Mouse (Mus musculus) liver, embryonic 13.5 days (tissue): Measurements from ENCODE around the gene Mettl8. TPM values are rescaled to one million over a fixed set of nuclear protein-coding genes. Genes with fewer than 3 reads are reported as not detected.

ENCODE experiments used
- ATAC-seq: fragments of 200-750 bp; cut with Nextera tagmentation; 2 replicates; pipeline ENCODE4 v1.8.0; 2017; ENCODE audit warnings: low read depth, mild to moderate bottlenecking, moderate number of reproducible peaks, moderate library complexity
- DNase-seq: peaks from one replicate; pipeline ENCODE4 v3.0.0; 2022
- H3K27ac ChIP-seq: fragments of 300-500 bp; sonication (generic); 2 replicates; pipeline ENCODE4 v1.5.1; 2015; ENCODE audit warnings: moderate library complexity, mild to moderate bottlenecking, inconsistent platforms
- H3K27me3 ChIP-seq: fragments of 300-500 bp; sonication (generic); 2 replicates; pipeline ENCODE4 v1.6.1; 2015; ENCODE audit warnings: mild to moderate bottlenecking, inconsistent platforms
- H3K36me3 ChIP-seq: fragments of 300-500 bp; sonication (generic); 2 replicates; pipeline ENCODE4 v1.6.1; 2015; ENCODE audit warnings: mild to moderate bottlenecking, inconsistent platforms
- H3K4me1 ChIP-seq: fragments of 300-500 bp; sonication (generic); replicated peaks from 2 replicates; pipeline ENCODE4 v1.6.1; 2015; ENCODE audit warnings: inconsistent platforms
- H3K4me2 ChIP-seq: fragments of 300-500 bp; sonication (generic); 2 replicates; pipeline ENCODE4 v1.6.1; 2015; ENCODE audit warnings: inconsistent platforms, mild to moderate bottlenecking, moderate library complexity
- H3K4me3 ChIP-seq: fragments of 300-500 bp; sonication (generic); replicated peaks from 2 replicates; pipeline ENCODE4 v1.5.1; 2015; ENCODE audit warnings: mild to moderate bottlenecking, inconsistent platforms
- H3K9ac ChIP-seq: fragments of 300-500 bp; sonication (generic); 2 replicates; pipeline ENCODE4 v1.6.1; 2015; ENCODE audit warnings: mild to moderate bottlenecking, inconsistent platforms
- H3K9me3 ChIP-seq: fragments of 300-500 bp; sonication (generic); replicated peaks from 2 replicates; pipeline ENCODE4 v1.6.1; 2016; ENCODE audit warnings: inconsistent platforms
- WGBS: fragments of 180-500 bp; shearing (Covaris S2); methylation state at CpG from one replicate; pipeline ENCODE4 v1.1.7; 2015; ENCODE audit not compliant: insufficient replicate concordance; 5-methylcytosine and 5-hydroxymethylcytosine counted together
- polyA plus RNA-seq: library from polyadenylated mRNA; unstranded; fragments of >200 nt; fragmentation: Nextera tagmentation; extraction: Ambion mirVana; gene quantifications from 2 replicates; pipeline ENCODE4 v1.2.1, GENCODE M21; 2015

The Mettl8 gene
- polyA plus RNA-seq, 1 experiment from 2014 or later, result 10.0 TPM

- Histone ChIP-seq H3K27ac (no peak overlapping the region), H3K36me3 (no peaks in the 10 kb centered on the region), H3K9ac (no peak overlapping the region), H3K4me2 (no peak overlapping the region), H3K4me3 (no peak overlapping the region), H3K27me3 (no peaks in the 10 kb centered on the region), H3K9me3 (no peaks in the 10 kb centered on the region), H3K4me1 (peaks cover 9% of the 10 kb centered on the region)
- no peak for ATAC-seq
- no peak for DNase-seq
- 66% methylated on average over 7 of the region's 7 CpGs for WGBS
Measured at GRCm38 (mm10) chr2:70958536-70958935, 96.8 kb downstream of the Mettl8 start.

- Histone ChIP-seq H3K27ac (no peak overlapping the region), H3K9ac (no peak overlapping the region), H3K4me3 (no peak overlapping the region), H3K4me2 (no peak overlapping the region), H3K27me3 (no peaks in the 10 kb centered on the region), H3K36me3 (no peaks in the 10 kb centered on the region), H3K4me1 (peaks cover 27% of the 10 kb centered on the region), H3K9me3 (no peaks in the 10 kb centered on the region)
- peak; percentile 48 for DNase-seq
- peak; percentile 93 for ATAC-seq
- 12% methylated on average over 2 of the region's 2 CpGs for WGBS
Measured at GRCm38 (mm10) chr2:70953616-70954015, 101.8 kb downstream of the Mettl8 start.

DNA sequence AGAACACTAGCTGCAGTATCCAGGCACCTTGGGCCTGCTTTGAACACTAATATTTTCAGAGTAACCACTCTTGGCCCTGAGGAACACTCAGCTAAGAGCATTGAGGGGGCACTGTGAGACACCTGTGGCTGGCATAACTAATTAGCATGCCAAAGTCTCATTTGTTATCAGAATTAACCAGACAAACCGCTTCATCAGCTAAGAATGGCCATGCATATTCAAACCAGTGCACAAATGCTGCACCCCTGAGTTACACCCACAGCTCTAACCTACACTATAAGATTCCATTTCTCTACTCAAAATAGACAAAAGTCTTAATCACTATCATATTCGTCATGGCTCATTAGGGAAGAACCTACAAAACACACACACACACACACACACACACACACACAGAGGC lies 103.4 kb downstream of the Mettl8 start:
- Histone ChIP-seq H3K27me3 (no peaks in the 10 kb centered on the region), H3K4me3 (no peak overlapping the region), H3K9me3 (no peaks in the 10 kb centered on the region), H3K27ac (no peak overlapping the region), H3K9ac (no peak overlapping the region), H3K36me3 (no peaks in the 10 kb centered on the region), H3K4me2 (no peak overlapping the region), H3K4me1 (peaks cover 27% of the 10 kb centered on the region)
- ATAC-seq, result no peak
- DNase-seq, result no peak
- WGBS, result 46% methylated on average over 2 of the region's 2 CpGs

GRCm38 (mm10) chr2:70944511-70945305 lies 110.7 kb downstream of the Mettl8 start:
- 62% methylated on average over 8 of the region's 8 CpGs for whole genome bisulfite sequencing
- no peaks in the 10 kb centered on the region for H3K36me3 ChIP-seq
- DNase-seq (no peak), ATAC-seq (no peak)
- no peak overlapping the region for H3K4me2 ChIP-seq
- no peak overlapping the region for H3K27ac ChIP-seq
- H3K9me3 ChIP-seq, result no peaks in the 10 kb centered on the region
- H3K27me3 ChIP-seq, result no peaks in the 10 kb centered on the region
- no peak overlapping the region for H3K9ac ChIP-seq
- H3K4me1 ChIP-seq, result peaks cover 8% of the 10 kb centered on the region
- H3K4me3 ChIP-seq, result no peak overlapping the region

DNA sequence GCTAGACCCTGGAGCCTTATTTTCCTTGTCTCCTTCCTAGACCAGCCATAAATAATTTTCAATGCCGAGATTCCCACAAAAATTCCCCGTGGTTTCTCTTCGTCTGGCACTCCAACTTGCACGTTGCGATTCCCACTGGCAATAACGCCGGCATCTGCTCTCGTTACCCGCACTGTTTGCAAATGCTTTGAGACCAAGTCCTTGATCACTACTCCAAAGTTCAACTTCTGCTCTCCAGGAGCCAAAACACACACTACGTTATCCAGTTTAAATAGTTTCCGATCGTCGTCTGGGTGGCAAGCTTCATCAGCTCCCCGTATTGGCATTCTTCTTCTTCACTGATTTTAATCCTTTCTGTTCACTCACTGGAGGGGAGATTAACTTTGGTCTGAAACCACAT lies 114.6 kb downstream of the Mettl8 start:
- H3K27me3 ChIP-seq, result no peaks in the 10 kb centered on the region
- no peak overlapping the region for H3K4me3 ChIP-seq
- no peaks in the 10 kb centered on the region for H3K36me3 ChIP-seq
- no peak overlapping the region for H3K4me2 ChIP-seq
- ATAC-seq (no peak), DNase-seq (no peak)
- peaks cover 20% of the 10 kb centered on the region for H3K4me1 ChIP-seq
- H3K9ac ChIP-seq, result no peak overlapping the region
- no peak overlapping the region for H3K27ac ChIP-seq
- WGBS, result 80% methylated on average over 14 of the region's 14 CpGs
- H3K9me3 ChIP-seq, result no peaks in the 10 kb centered on the region

DNA sequence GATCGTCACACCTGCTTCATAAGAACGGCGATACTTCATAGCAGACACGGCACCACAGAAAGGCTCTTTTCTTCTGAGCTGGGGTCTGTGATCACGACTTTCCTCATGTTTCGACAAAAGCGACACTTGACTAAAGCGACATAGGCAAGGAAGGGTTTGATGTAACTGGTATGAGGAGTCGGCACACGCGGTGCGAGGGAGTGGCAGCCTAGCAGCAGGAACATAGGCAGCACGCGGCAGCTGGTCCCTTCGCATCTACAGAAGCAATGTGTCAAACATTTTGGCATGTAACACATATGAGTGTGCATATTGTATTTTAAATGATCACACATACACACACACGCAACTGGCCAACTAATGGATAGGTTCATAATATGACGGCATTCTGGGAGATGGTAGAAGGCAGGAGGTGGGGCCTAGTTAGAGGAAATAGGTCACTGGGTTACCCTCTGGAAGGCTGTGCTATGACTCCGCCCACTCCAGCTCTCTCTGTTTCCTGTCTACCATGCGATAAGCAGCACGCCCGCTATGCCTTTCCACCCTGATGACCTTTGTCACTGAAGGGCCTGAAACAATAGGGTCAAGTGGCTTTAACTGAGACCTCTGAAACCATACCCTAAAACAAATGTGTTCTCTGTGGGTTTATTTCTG lies 116.4 kb downstream of the Mettl8 start:
- H3K27ac ChIP-seq, result peak overlapping the region; percentile 29; the same call in 1 of the 2 replicates
- H3K4me1 ChIP-seq, result peaks cover 20% of the 10 kb centered on the region
- H3K4me3 ChIP-seq, result peak overlapping the region; percentile 26
- ATAC-seq, result peak; percentile 92
- no peaks in the 10 kb centered on the region for H3K27me3 ChIP-seq
- WGBS, result 69% methylated on average over 21 of the region's 21 CpGs
- peak overlapping the region; percentile 40 for H3K4me2 ChIP-seq
- DNase-seq, result peak; percentile 74
- H3K9me3 ChIP-seq, result no peaks in the 10 kb centered on the region
- no peaks in the 10 kb centered on the region for H3K36me3 ChIP-seq
- no peak overlapping the region for H3K9ac ChIP-seq

DNA sequence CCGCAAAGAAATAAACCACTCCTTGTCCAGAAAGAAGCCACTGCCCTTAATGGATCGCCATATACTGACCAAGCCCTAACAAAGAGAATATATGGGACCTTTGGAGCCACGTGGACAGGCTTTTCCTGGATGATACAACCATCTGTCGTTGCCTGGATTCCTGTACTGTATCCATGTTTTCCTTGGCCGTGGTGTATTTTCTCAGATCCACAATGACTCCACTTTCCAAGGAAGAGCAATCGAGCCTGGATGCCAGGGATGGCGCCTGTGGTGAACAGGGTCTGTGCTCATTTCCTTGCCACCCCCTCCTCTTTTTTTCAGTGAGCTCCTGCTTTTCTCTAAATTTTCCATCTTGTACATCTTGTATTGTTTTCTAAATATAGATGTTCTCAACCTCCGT lies 120.6 kb downstream of the Mettl8 start:
- DNase-seq, result no peak
- H3K4me1 ChIP-seq, result peaks cover 13% of the 10 kb centered on the region
- H3K27ac ChIP-seq, result no peak overlapping the region
- H3K9me3 ChIP-seq, result no peaks in the 10 kb centered on the region
- no peak for ATAC-seq
- H3K4me3 ChIP-seq, result no peak overlapping the region
- H3K36me3 ChIP-seq, result no peaks in the 10 kb centered on the region
- WGBS, result 63% methylated on average over 8 of the region's 8 CpGs
- H3K9ac ChIP-seq, result no peak overlapping the region
- H3K4me2 ChIP-seq, result no peak overlapping the region
- H3K27me3 ChIP-seq, result peaks cover 2% of the 10 kb centered on the region; the same call in 1 of the 2 replicates

DNA sequence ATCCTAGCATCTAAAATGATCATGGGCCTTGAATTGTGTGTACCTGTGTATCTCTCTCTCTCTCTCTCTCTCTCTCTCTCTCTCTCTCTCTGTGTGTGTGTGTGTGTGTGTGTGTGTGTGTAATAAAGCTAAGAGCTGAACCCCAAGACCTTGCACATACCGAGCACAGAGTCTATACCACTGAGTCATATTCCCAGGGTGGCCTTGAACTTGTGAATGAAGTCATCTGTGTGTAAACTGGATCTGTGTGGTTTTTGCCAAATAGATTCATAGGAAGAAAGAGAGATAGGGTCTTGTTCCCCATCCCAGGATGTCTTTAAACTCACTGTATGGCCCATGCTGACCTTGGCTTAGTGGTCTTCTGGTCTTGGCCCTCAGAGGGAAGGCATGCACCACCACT lies 121.9 kb downstream of the Mettl8 start:
- ATAC-seq (no peak), DNase-seq (no peak)
- Histone ChIP-seq H3K9me3 (no peaks in the 10 kb centered on the region), H3K27ac (no peak overlapping the region), H3K9ac (no peak overlapping the region), H3K4me3 (no peak overlapping the region), H3K36me3 (no peaks in the 10 kb centered on the region), H3K4me2 (no peak overlapping the region), H3K4me1 (0 out of 2 replicates have a peak, but pooled peaks cover 2% of the 10 kb centered on the region), H3K27me3 (peaks cover 2% of the 10 kb centered on the region; the same call in 1 of the 2 replicates)
- 76% methylated on average over 1 of the region's 1 CpGs for WGBS

GRCm38 (mm10) chr2:70932965-70933364 lies 122.4 kb downstream of the Mettl8 start:
- no peak overlapping the region for H3K9ac ChIP-seq
- ATAC-seq, result no peak

DNA sequence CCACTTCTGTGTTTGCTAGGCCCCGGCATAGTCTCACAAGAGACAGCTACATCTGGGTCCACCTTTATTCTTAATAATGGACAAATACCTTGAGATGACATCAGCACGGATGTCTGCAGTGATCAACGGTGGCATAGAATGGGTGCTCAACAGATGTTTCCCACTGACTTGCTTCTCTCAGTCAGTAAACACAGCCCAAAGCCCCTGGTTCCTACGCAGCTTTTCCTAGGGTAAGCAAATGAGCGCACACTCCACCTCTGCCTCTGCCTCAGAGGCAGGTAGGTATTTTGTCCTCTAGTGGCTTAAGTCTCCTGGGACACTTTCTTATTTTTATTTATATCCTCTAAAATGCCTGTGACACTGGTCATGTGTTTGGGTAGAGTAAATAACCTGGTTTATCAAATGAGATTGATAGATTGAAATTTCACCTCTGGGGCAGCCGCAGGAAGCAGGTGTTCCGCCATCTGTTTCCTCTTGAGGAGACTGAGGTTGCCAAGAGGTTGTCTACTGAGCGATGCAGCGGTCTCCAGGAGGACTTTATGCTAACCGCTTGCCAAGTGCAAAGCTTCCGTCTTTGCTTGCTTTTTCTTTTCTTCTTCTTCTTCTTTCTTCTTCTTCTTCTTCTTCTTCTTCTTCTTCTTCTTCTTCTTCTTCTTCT lies 124.6 kb downstream of the Mettl8 start:
- DNase-seq (no peak), ATAC-seq (no peak)
- no peak overlapping the region for H3K27ac ChIP-seq
- H3K27me3 ChIP-seq, result peaks cover 2% of the 10 kb centered on the region; the same call in 1 of the 2 replicates
- 71% methylated on average over 11 of the region's 11 CpGs for WGBS
- H3K9me3 ChIP-seq, result no peaks in the 10 kb centered on the region
- no peaks in the 10 kb centered on the region for H3K36me3 ChIP-seq
- no peak overlapping the region for H3K4me2 ChIP-seq
- H3K4me3 ChIP-seq, result no peak overlapping the region
- H3K4me1 ChIP-seq, result no peaks in the 10 kb centered on the region
- no peak overlapping the region for H3K9ac ChIP-seq

More at GRCm38 (mm10) chr2:70932965-70933364, 122.4 kb downstream of the Mettl8 start:
- DNase-seq, result no peak
- H3K4me3 ChIP-seq, result no peak overlapping the region
- H3K36me3 ChIP-seq, result no peaks in the 10 kb centered on the region
- no peaks in the 10 kb centered on the region for H3K9me3 ChIP-seq
- no peak overlapping the region for H3K27ac ChIP-seq
- WGBS, result 50% methylated on average over 4 of the region's 4 CpGs
- no peak overlapping the region for H3K4me2 ChIP-seq
- no peaks in the 10 kb centered on the region for H3K4me1 ChIP-seq
- H3K27me3 ChIP-seq, result peaks cover 2% of the 10 kb centered on the region; the same call in 1 of the 2 replicates

DNA sequence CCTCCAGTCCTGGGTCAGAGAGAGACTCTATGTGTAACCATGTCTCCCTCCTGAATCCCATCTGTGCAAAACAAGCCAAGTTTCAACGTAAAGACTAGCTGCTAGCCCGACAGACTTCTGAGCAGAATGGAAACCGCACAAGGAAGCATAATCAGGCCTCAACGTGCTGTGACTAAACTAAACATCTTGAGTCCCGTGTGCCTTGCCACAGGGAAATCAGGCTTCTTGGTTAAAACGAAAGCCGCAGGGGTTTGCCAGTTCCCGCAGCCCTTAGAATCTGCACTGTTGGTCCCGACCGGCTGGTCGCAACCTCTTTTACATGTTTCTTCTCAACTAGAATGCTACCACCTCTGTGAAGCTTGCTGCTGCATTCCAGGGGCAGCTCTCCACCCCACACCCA lies 125.7 kb downstream of the Mettl8 start:
- Histone ChIP-seq H3K9me3 (no peaks in the 10 kb centered on the region), H3K27ac (no peak overlapping the region), H3K9ac (no peak overlapping the region), H3K27me3 (peaks cover 2% of the 10 kb centered on the region; the same call in 1 of the 2 replicates), H3K4me3 (no peak overlapping the region), H3K4me1 (no peaks in the 10 kb centered on the region), H3K4me2 (no peak overlapping the region), H3K36me3 (no peaks in the 10 kb centered on the region)
- DNase-seq (no peak), ATAC-seq (no peak)
- WGBS, result 79% methylated on average over 11 of the region's 11 CpGs
